Mouse (Mus musculus) cerebellum, adult (tissue): ENCODE results near the gene Fam160a2.
"Not testable (repeated sequence)": the region's sequence is repeated elsewhere in the genome, so short reads cannot be mapped to it uniquely, and the experiment has no call there.

Source experiments
- ATAC-seq: cut with Nextera tagmentation; 2 replicates; pipeline ENCODE4 v1.9.2; 2017; ENCODE audit warnings: mild to moderate bottlenecking, moderate library complexity, mixed read lengths; ENCODE audit not compliant: insufficient number of reproducible peaks, low FRiP score, low TSS enrichment

The Fam160a2 gene

GRCm38 (mm10) chr7:105395131-105395820 is 4.6 kb downstream of the Fam160a2 start:
- ATAC-seq, result no peak

DNA sequence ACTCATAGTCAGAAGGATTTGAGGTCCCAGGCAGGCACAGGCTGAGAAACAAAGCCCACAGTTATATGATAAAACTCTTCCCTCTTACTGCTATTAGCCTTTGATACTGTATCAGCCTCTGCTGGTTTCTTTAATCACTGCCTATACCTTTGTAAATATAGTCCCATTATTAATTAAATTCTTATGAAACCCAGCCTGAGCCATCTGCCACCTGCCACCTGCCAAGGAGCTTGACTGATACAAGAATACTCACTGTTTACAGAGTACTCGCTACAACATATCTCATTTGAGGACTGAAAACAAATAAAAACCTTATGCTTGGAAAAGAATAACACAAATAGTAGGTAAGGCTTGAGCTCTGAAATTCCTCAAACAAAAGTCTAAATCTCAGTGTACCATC is 5.2 kb downstream of the Fam160a2 start:
- no peak; the same call in 1 of the 2 replicates for ATAC-seq

DNA sequence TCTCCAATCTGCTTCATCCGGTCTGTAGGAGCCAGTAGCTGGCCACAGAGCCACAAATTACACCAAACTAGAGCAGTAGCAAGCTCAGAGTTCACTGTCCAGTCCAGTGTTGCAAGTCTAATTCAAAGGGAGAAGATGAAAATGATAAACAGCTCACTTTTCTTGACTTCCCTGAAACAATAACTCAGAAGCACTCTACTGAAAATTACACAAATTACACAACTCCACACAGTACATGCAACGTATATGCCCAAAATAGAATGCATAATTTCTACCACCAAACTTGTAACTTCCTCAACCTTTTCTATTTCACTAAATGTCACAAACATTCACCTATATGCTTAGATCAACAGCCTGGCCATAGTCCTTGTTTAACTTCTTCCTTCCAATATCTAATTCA is 9.6 kb downstream of the Fam160a2 start:
- ATAC-seq, result no peak

- ATAC-seq, result no peak
These were observed 12.2 kb downstream of the Fam160a2 start for GRCm38 (mm10) chr7:105387696-105388095.

DNA sequence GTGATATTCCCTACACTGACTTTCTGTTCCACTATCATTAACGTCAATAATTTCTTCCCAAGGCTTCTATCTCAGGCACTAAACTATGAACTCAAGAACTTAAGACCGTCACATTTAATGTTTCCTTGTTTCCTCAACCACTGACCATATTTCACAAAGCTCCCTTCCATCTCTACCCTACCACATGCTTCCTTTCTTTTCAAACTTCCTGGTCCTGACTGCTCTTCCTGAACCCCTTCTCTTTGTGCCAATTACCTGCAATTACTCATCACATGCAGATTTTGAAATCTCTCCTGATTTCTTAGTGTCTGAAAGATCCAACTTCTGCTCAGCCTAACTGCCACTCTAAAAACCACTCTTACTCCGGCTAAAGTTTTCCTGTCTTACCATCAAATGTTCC is 19.5 kb downstream of the Fam160a2 start:
- ATAC-seq, result no peak

DNA sequence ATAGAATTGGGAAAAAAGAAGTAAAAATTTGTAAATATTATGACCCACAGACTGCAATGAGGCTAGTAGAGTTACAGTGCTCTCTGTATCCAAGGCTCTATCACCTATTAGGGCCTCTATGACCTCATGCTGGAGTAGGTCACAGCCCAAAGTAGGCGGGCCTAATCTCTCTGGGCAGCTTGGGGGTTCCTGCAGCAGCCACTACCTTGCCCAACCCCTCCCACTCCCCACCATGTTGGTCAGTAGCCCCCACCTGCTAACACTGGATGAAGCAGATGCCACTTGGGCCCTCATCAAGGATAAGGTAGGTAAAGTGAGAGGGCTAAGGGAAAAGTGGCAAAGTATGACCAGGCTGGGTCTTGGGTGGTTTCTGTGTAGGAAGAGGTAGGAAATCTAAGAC is 25.0 kb downstream of the Fam160a2 start, which contains the start of gene Gm5901:
Gene Gm5901 (plus strand): TSS at position 173 of the 400 bp plus-strand sequence.
- no peak for ATAC-seq

DNA sequence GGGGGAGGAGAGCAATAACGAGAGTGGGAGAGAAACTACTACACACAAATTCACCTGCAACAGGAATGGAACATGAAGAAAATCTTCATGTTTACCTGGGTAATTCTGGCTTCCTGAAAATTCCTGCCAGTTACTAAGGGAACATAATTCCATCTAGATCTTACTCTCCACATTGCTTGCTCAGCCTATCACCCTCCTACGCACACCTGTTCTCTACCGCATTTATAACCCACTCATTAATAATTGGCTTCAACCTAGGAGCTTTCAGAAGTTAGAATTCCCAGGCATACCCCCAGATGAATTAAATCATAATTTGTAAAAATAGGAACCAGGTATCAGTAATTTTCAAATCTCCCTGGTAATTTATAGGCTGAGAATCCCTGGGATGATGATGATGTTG is 25.9 kb downstream of the Fam160a2 start:
- ATAC-seq, result no peak

- ATAC-seq, result no peak
These were observed 26.3 kb downstream of the Fam160a2 start for GRCm38 (mm10) chr7:105373509-105373908.

- ATAC-seq, result no peak
These were observed 26.9 kb downstream of the Fam160a2 start for GRCm38 (mm10) chr7:105372912-105373311.

- no peak for ATAC-seq
These were observed 31.3 kb downstream of the Fam160a2 start for GRCm38 (mm10) chr7:105368521-105368920.

- no peak for ATAC-seq
These were observed 31.9 kb downstream of the Fam160a2 start, which contains the start of gene Olfr692 for GRCm38 (mm10) chr7:105367930-105368329. Olfr692 (plus strand) TSS chr7:105368230.

DNA sequence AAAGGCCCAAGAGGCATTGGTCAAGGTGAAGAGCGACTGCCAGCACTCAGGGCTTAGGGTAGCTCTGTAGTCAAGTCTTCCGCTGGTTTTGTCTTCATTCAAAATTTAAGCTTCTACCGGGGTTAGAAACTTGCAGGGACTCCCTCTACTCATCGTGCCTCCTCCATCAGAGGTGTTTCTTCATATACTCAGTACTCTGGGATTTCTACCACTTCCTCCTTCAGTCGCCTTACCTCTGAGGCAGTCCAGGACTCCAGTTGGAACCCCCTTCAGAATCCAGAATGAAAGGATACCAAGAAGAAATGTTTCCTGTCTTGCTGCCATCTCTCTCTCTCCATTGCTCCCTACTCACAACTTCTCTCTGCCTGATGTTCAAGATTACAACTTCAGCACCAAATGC is 32.6 kb downstream of the Fam160a2 start:
- ATAC-seq, result no peak

GRCm38 (mm10) chr7:105361713-105362112 is 38.1 kb downstream of the Fam160a2 start:
- no peak for ATAC-seq

DNA sequence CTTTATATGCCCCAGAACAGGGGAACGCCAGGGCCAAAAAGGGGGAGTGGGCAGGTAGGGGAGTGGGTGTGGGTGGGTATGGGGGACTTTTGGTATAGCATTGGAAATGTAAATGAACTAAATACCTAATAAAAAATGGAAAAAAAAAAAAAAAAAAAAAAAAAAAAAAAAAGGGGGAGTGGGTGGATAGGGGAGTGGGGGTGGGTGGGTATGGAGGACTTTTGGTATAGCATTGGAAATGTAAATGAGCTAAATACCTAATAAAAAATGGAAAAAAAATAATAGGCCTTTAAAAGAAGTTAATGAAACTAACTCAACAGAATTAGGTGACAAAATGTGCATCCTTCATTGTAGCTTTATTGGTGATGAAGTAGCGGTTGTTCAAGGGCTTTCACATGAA is 43.4 kb downstream of the Fam160a2 start:
- not testable (repeated sequence) for ATAC-seq

DNA sequence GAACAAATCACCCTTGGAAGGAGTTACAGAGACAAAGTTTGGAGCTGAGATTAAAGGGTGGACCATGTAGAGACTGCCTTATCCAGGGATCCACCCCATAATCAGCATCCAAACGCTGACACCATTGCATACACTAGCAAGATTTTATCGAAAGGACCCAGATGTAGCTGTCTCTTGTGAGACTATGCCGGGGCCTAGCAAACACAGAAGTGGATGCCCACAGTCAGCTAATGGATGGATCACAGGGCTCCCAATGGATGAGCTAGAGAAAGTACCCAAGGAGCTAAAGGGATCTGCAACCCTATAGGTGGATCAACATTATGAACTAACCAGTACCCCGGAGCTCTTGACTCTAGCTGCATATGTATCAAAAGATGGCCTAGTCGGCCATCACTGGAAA is 43.8 kb downstream of the Fam160a2 start:
- ATAC-seq, result not testable (repeated sequence)

- no peak for ATAC-seq
These were observed 57.1 kb downstream of the Fam160a2 start for GRCm38 (mm10) chr7:105342752-105343151.

DNA sequence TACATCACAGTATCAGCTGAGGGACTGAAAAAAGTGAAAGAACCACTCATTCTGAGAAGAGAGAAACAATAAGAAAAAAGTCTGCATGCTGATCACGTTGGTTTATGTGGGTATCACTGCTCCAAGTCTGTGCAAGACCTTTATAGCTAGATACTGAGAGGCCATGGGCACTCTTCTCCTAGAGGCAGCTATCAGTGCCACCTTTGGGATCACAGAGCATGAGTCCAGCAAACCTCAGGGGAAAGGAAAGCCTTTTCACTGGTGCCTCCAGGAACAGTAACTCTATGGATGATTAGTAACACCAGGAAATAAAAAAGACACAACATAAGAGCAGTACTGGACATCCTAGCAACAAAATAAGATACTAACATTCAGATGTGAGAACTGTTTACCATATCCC is 57.7 kb downstream of the Fam160a2 start, which contains the start of gene Olfr691:
Gene Olfr691 (minus strand): TSS at position 101 of the 400 bp plus-strand sequence.
- no peak for ATAC-seq

DNA sequence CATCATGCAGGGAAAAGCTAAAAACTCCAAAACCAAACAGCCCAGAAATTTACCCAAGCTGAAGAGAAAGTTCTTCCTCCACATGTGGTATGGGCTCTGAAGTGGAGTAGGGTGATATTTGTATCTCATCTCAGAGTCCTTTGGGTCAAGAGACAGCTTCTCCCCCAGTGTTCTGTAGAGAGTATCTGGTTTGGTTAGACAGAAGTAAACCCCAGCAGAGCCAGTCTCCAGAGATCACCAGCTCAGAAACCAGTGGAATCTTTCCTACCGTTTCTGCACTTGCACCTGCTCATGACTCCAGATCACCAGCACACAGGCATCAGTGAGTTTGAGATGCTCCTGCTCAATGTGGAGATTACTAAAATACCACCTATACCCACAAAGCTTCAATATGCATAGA is 65.8 kb downstream of the Fam160a2 start, which contains the start of gene Olfr690:
Gene Olfr690 (minus strand): TSS at position 101 of the 400 bp plus-strand sequence.
- ATAC-seq, result no peak

GRCm38 (mm10) chr7:105325302-105325701 is 74.6 kb downstream of the Fam160a2 start:
- no peak for ATAC-seq
